Mouse (Mus musculus) heart, embryonic 15.5 days (tissue): ENCODE data around the gene Phkb. TPM values are rescaled to one million over a fixed set of nuclear protein-coding genes. Genes with fewer than 3 reads are reported as not detected.
A peak's percentile ranks its signal among the peaks of the same experiment; 100 is the strongest.
"Not testable (repeated sequence)": the region's sequence is repeated elsewhere in the genome, so short reads cannot be mapped to it uniquely, and the experiment has no call there.

Source experiments
- ATAC-seq: fragments of 200-750 bp; cut with Nextera tagmentation; replicated peaks from 2 replicates; pipeline ENCODE4 v1.8.0; 2017; ENCODE audit warnings: low read depth, moderate TSS enrichment; ENCODE audit not compliant: insufficient number of reproducible peaks, insufficient read depth, low FRiP score
- H3K27ac ChIP-seq: fragments of 300-500 bp; sonication (generic); 2 replicates; pipeline ENCODE4 v1.5.1; 2015; ENCODE audit warnings: mild to moderate bottlenecking, inconsistent platforms
- H3K27me3 ChIP-seq: fragments of 300-500 bp; sonication (generic); 2 replicates; pipeline ENCODE4 v1.6.1; 2015; ENCODE audit warnings: inconsistent platforms
- H3K36me3 ChIP-seq: fragments of 300-500 bp; sonication (generic); 2 replicates; pipeline ENCODE4 v1.6.1; 2015; ENCODE audit warnings: mild to moderate bottlenecking, inconsistent platforms
- H3K4me1 ChIP-seq: fragments of 300-500 bp; sonication (generic); replicated peaks from 2 replicates; pipeline ENCODE4 v1.6.1; 2015; ENCODE audit warnings: inconsistent platforms
- H3K4me2 ChIP-seq: fragments of 300-500 bp; sonication (generic); 2 replicates; pipeline ENCODE4 v1.6.1; 2015; ENCODE audit warnings: inconsistent platforms, mild to moderate bottlenecking, moderate library complexity
- H3K4me3 ChIP-seq: fragments of 300-500 bp; sonication (generic); 2 replicates; pipeline ENCODE4 v1.5.1; 2015; ENCODE audit warnings: mild to moderate bottlenecking, inconsistent platforms
- H3K9ac ChIP-seq: fragments of 300-500 bp; sonication (generic); 2 replicates; pipeline ENCODE4 v1.6.1; 2015; ENCODE audit warnings: mild to moderate bottlenecking, inconsistent platforms
- H3K9me3 ChIP-seq: fragments of 300-500 bp; sonication (generic); replicated peaks from 2 replicates; pipeline ENCODE4 v1.6.1; 2016; ENCODE audit warnings: inconsistent platforms
- WGBS: fragments of 180-500 bp; shearing (Covaris S2); methylation state at CpG from one replicate; pipeline ENCODE4 v1.1.7; 2015; ENCODE audit warnings: mixed read lengths; 5-methylcytosine and 5-hydroxymethylcytosine counted together
- polyA plus RNA-seq: library from polyadenylated mRNA; unstranded; fragments of >200 nt; fragmentation: Nextera tagmentation; extraction: Ambion mirVana; gene quantifications from 2 replicates; pipeline ENCODE4 v1.2.1, GENCODE M21; 2015

The Phkb gene
- 43.1 and 44.8 TPM in 2 replicates for polyA plus RNA-seq

- Histone ChIP-seq H3K4me3 (peak within 1 kb of the TSS; percentile 90), H3K4me2 (peak within 1 kb of the TSS; percentile 71), H3K4me1 (peaks cover 15% of the 10 kb centered on the region), H3K27ac (peak within 1 kb of the TSS; percentile 98), H3K9me3 (no peaks in the 10 kb centered on the region), H3K27me3 (no peaks in the 10 kb centered on the region), H3K36me3 (peaks cover 9% of the 10 kb centered on the region), H3K9ac (peak within 1 kb of the TSS; percentile 89)
- ATAC-seq = peak; percentile 91
- WGBS = under 1% methylated on average over 54 of the region's 54 CpGs
Observed at GRCm38 (mm10) chr8:85840657-85841488, at the start of gene Phkb, which contains the start of gene Itfg1. Phkb (plus strand) TSS chr8:85840959. Itfg1 (minus strand) TSS chr8:85840921.

- H3K9me3 ChIP-seq, H3K36me3 ChIP-seq, H3K4me2 ChIP-seq, H3K4me3 ChIP-seq, ATAC-seq, H3K4me1 ChIP-seq, H3K9ac ChIP-seq, H3K27ac ChIP-seq, H3K27me3 ChIP-seq: not testable (repeated sequence)
- WGBS = 92% methylated on average over 1 of the region's 1 CpGs
Observed at GRCm38 (mm10) chr8:85796392-85796791, 44.4 kb upstream of the Phkb start.

GRCm38 (mm10) chr8:85800164-85800563 is 40.6 kb upstream of the Phkb start:
- no peak overlapping the region for H3K27ac ChIP-seq
- H3K27me3 ChIP-seq = no peaks in the 10 kb centered on the region
- peaks cover 7% of the 10 kb centered on the region for H3K36me3 ChIP-seq
- WGBS = 83% methylated on average over 1 of the region's 1 CpGs
- H3K9me3 ChIP-seq = no peaks in the 10 kb centered on the region
- no peak overlapping the region for H3K4me3 ChIP-seq
- no peaks in the 10 kb centered on the region for H3K4me1 ChIP-seq
- no peak for ATAC-seq
- H3K9ac ChIP-seq = no peak overlapping the region
- no peak overlapping the region for H3K4me2 ChIP-seq

GRCm38 (mm10) chr8:85801408-85801807 is 39.4 kb upstream of the Phkb start:
- no peak for ATAC-seq
- H3K27me3 ChIP-seq = no peaks in the 10 kb centered on the region
- peaks cover 7% of the 10 kb centered on the region for H3K36me3 ChIP-seq
- no peaks in the 10 kb centered on the region for H3K4me1 ChIP-seq
- 78% methylated on average over 1 of the region's 1 CpGs for WGBS
- no peak overlapping the region for H3K27ac ChIP-seq
- no peak overlapping the region for H3K4me2 ChIP-seq
- no peaks in the 10 kb centered on the region for H3K9me3 ChIP-seq
- H3K9ac ChIP-seq = no peak overlapping the region
- no peak overlapping the region for H3K4me3 ChIP-seq

- Histone ChIP-seq H3K36me3 (peaks cover 2% of the 10 kb centered on the region; the same call in 1 of the 2 replicates), H3K27ac (no peak overlapping the region), H3K27me3 (no peaks in the 10 kb centered on the region), H3K4me1 (no peaks in the 10 kb centered on the region), H3K4me2 (no peak overlapping the region), H3K9ac (no peak overlapping the region), H3K4me3 (no peak overlapping the region), H3K9me3 (no peaks in the 10 kb centered on the region)
- ATAC-seq = no peak
Observed at GRCm38 (mm10) chr8:85813621-85814020, 27.1 kb upstream of the Phkb start.

- under 1% methylated on average over 21 of the region's 21 CpGs for WGBS
- Histone ChIP-seq H3K4me3 (peak overlapping the region; percentile 90), H3K27ac (peak overlapping the region; percentile 98), H3K9ac (peak overlapping the region; percentile 89), H3K27me3 (no peaks in the 10 kb centered on the region), H3K4me1 (peaks cover 15% of the 10 kb centered on the region), H3K4me2 (peak overlapping the region; percentile 71), H3K9me3 (no peaks in the 10 kb centered on the region), H3K36me3 (peaks cover 15% of the 10 kb centered on the region)
- ATAC-seq = peak; percentile 79
Observed at GRCm38 (mm10) chr8:85839916-85840656, 673 bp upstream of the Phkb start.

GRCm38 (mm10) chr8:85841489-85841795 is 683 bp downstream of the Phkb start:
- 5% methylated on average over 4 of the region's 4 CpGs for WGBS
- peaks cover 8% of the 10 kb centered on the region for H3K36me3 ChIP-seq
- no peaks in the 10 kb centered on the region for H3K27me3 ChIP-seq
- H3K4me3 ChIP-seq = peak overlapping the region; percentile 90
- ATAC-seq = no peak
- peak overlapping the region; percentile 98 for H3K27ac ChIP-seq
- peaks cover 15% of the 10 kb centered on the region for H3K4me1 ChIP-seq
- H3K9ac ChIP-seq = peak overlapping the region; percentile 89
- peak overlapping the region; percentile 71 for H3K4me2 ChIP-seq
- no peaks in the 10 kb centered on the region for H3K9me3 ChIP-seq

GRCm38 (mm10) chr8:85845887-85846286 is 5.1 kb downstream of the Phkb start:
- Histone ChIP-seq H3K36me3 (no peaks in the 10 kb centered on the region), H3K9me3 (no peaks in the 10 kb centered on the region), H3K4me3 (no peak overlapping the region), H3K27ac (no peak overlapping the region), H3K4me1 (peaks cover 7% of the 10 kb centered on the region; the same call in 1 of the 2 replicates), H3K9ac (no peak overlapping the region), H3K27me3 (no peaks in the 10 kb centered on the region), H3K4me2 (no peak overlapping the region)
- ATAC-seq = no peak

- H3K36me3 ChIP-seq = no peaks in the 10 kb centered on the region
- H3K9ac ChIP-seq = no peak overlapping the region
- WGBS = 86% methylated on average over 19 of the region's 19 CpGs
- no peak for ATAC-seq
- H3K4me3 ChIP-seq = no peak overlapping the region
- H3K27ac ChIP-seq = no peak overlapping the region
- H3K4me1 ChIP-seq = no peaks in the 10 kb centered on the region
- H3K9me3 ChIP-seq = no peaks in the 10 kb centered on the region
- H3K4me2 ChIP-seq = no peak overlapping the region
- no peaks in the 10 kb centered on the region for H3K27me3 ChIP-seq
Observed at GRCm38 (mm10) chr8:85854220-85855123, 13.7 kb downstream of the Phkb start.

GRCm38 (mm10) chr8:85857227-85857896 is 16.6 kb downstream of the Phkb start:
- H3K9ac ChIP-seq, H3K9me3 ChIP-seq, H3K36me3 ChIP-seq, H3K4me1 ChIP-seq, H3K27me3 ChIP-seq, H3K27ac ChIP-seq, H3K4me2 ChIP-seq, H3K4me3 ChIP-seq, ATAC-seq: not testable (repeated sequence)
- WGBS = 53% methylated on average over 11 of the region's 11 CpGs
